ENCODE assay signal across 18 mouse cellular contexts in genomic region chr1:152933962-152934361, GRCm38 (mm10). TPM values are rescaled to one million over a fixed set of nuclear protein-coding genes. Genes with fewer than 3 reads are reported as not detected.
DNase-seq lines count a peak whose midpoint lies in the region; ATAC-seq and TF ChIP-seq lines count a peak whose summit lies in the region.
"Had no signal": no experiment of that assay in that cellular context is flagged by ENCODE, and none has a peak within 500 bp of the region (broad histone marks: within the 10 kb centered on the region; RNA-seq: fewer than 3 reads in every experiment).

No protein-coding gene starts in this region.

- no peak overlapping the region for H3K27ac ChIP-seq in kidney, embryonic 15.5 days
- H3K27ac ChIP-seq in bone marrow, adult 2 months (ENCODE audit: control insufficient read depth, insufficient read depth, low read depth, low read length, poor library complexity): no peak overlapping the region
- H3K27ac ChIP-seq: forebrain, embryonic 10.5 days; intestine, embryonic 15.5 days; layer of hippocampus, adult 2 months; midbrain, embryonic 13.5 days; neural tube, embryonic 13.5 days had no signal

- no peak for TF ChIP-seq CTCF in bone marrow, adult 2 months (IDR thresholded peaks at IDR 0.05; ENCODE audit: control insufficient read depth, insufficient read depth, low read length)

- no peaks in the 10 kb centered on the region for H3K9me3 ChIP-seq in kidney, embryonic 15.5 days (replicated peaks)
- H3K9me3 ChIP-seq in megakaryocyte, embryonic 14.5 days: peaks cover 5% of the 10 kb centered on the region; the same call in 1 of the 2 replicates
- H3K9me3 ChIP-seq: forebrain, embryonic 10.5 days; intestine, embryonic 15.5 days; midbrain, embryonic 13.5 days; neural tube, embryonic 13.5 days had no signal

- H3K4me1 ChIP-seq in kidney, embryonic 15.5 days: peaks cover 7% of the 10 kb centered on the region; the same call in 1 of the 2 replicates
- peaks cover 1% of the 10 kb centered on the region; the same call in 1 of the 2 replicates for H3K4me1 ChIP-seq in bone marrow, adult 2 months (ENCODE audit: control insufficient read depth, insufficient read depth, low read length)
- H3K4me1 ChIP-seq in megakaryocyte, embryonic 14.5 days: peaks cover 4% of the 10 kb centered on the region; the same call in 1 of the 2 replicates
- H3K4me1 ChIP-seq: intestine, embryonic 15.5 days; midbrain, embryonic 13.5 days; neural tube, embryonic 13.5 days had no signal

- H3K36me3 ChIP-seq in kidney, embryonic 15.5 days: no peaks in the 10 kb centered on the region
- H3K36me3 ChIP-seq in megakaryocyte, embryonic 14.5 days (replicated peaks; ENCODE audit: low read length): no peaks in the 10 kb centered on the region
- H3K36me3 ChIP-seq: forebrain, embryonic 10.5 days; intestine, embryonic 15.5 days; midbrain, embryonic 13.5 days; neural tube, embryonic 13.5 days had no signal

- H3K27me3 ChIP-seq in kidney, embryonic 15.5 days: no peaks in the 10 kb centered on the region
- H3K27me3 ChIP-seq in megakaryocyte, embryonic 14.5 days (replicated peaks): peaks cover 9% of the 10 kb centered on the region
- H3K27me3 ChIP-seq: intestine, embryonic 15.5 days; midbrain, embryonic 13.5 days; neural tube, embryonic 13.5 days had no signal

- WGBS in kidney, embryonic 15.5 days: 45% methylated on average over 11 of the region's 11 CpGs
- WGBS in bone marrow, adult 2 months: 41% methylated on average over 11 of the region's 11 CpGs

- ATAC-seq in kidney, embryonic 15.5 days (replicated peaks; ENCODE audit: low FRiP score): peak; percentile 84
- ATAC-seq in cerebellum, adult (ENCODE audit: insufficient number of reproducible peaks, low FRiP score, low TSS enrichment): no peak
- no peak for ATAC-seq in inflammation-experienced regulatory T-cells, adult 6 months
- ATAC-seq: intestine, embryonic 15.5 days; midbrain, embryonic 13.5 days had no signal

- no peak overlapping the region for H3K4me3 ChIP-seq in kidney, embryonic 15.5 days (replicated peaks)
- peak overlapping the region; percentile 1 for H3K4me3 ChIP-seq in bone marrow, adult 2 months (replicated peaks; ENCODE audit: control insufficient read depth, low read depth, low read length)
- peak overlapping the region; percentile 64 for H3K4me3 ChIP-seq in megakaryocyte, embryonic 14.5 days (replicated peaks)
- H3K4me3 ChIP-seq: forebrain, embryonic 10.5 days; intestine, embryonic 15.5 days; layer of hippocampus, adult 2 months; midbrain, embryonic 13.5 days; neural tube, embryonic 13.5 days had no signal

- no peak for TF ChIP-seq POLR2A in bone marrow, adult 2 months (IDR thresholded peaks at IDR 0.05; ENCODE audit: borderline replicate concordance, control insufficient read depth, low read depth, low read length)

- no peak for DNase-seq in kidney, postnatal 25 days
- DNase-seq in ES-CJ7 (ENCODE audit: low read depth, low spot score): peak; percentile 60
- DNase-seq in spleen, postnatal 4 days (ENCODE audit: low spot score in 2 of 2): no peak
- DNase-seq: cerebellum, adult 8-10 months; heart, postnatal 4 days; lung, postnatal 14 days; thymus, postnatal 25 days had no signal

- H3K4me2 ChIP-seq in kidney, embryonic 15.5 days: peak overlapping the region; percentile 24
- H3K4me2 ChIP-seq: heart, embryonic 11.5 days; intestine, embryonic 15.5 days; midbrain, embryonic 13.5 days; neural tube, embryonic 13.5 days had no signal

- H3K9ac ChIP-seq in kidney, embryonic 15.5 days: no peak overlapping the region
- H3K9ac ChIP-seq: intestine, embryonic 15.5 days; midbrain, embryonic 13.5 days; neural tube, embryonic 13.5 days had no signal

RNA-seq across cellular contexts. Expression of gene Nmnat2, which starts 20.8 kb away (rescaled TPM):
- polyA plus RNA-seq in kidney, embryonic 15.5 days (2015; fragmentation: Nextera tagmentation; extraction: Ambion mirVana): 0.98 and 1.9 TPM in 2 replicates
- polyA plus RNA-seq in bone marrow, adult 2 months (2011; ENCODE audit: insufficient read depth, insufficient read length, low replicate concordance, missing spikeins): 7.5 TPM in 1 of 2 replicates, not detected in the other
- 0.34 TPM in 1 of 2 replicates, not detected in the other for polyA plus RNA-seq in megakaryocyte, embryonic 14.5 days (2012; ENCODE audit: insufficient read depth, low replicate concordance)
- polyA plus RNA-seq in inflammation-experienced regulatory T-cells, adult 6 months (2017; shearing (Covaris generic)): 1 to 10 TPM in 2 of 3 experiments, under 1 TPM in 1; 0.34 to 4.1 (median 1.1) TPM

RNA-seq across cellular contexts. Expression of gene Smg7, which starts 31.5 kb away (rescaled TPM):
- 31.5 and 32.8 TPM in 2 replicates for polyA plus RNA-seq in kidney, embryonic 15.5 days (2015; fragmentation: Nextera tagmentation; extraction: Ambion mirVana)
- 26.8 and 41.0 TPM in 2 replicates for polyA plus RNA-seq in bone marrow, adult 2 months (2011; ENCODE audit: insufficient read depth, insufficient read length, low replicate concordance, missing spikeins)
- polyA plus RNA-seq in megakaryocyte, embryonic 14.5 days (2012; ENCODE audit: insufficient read depth, low replicate concordance): 0.47 and 1.2 TPM in 2 replicates
- 10 to 100 TPM; 34.6 to 43.5 (median 38.8) TPM for polyA plus RNA-seq in inflammation-experienced regulatory T-cells, adult 6 months (2017; shearing (Covaris generic))

Comparison
In these comparisons a context has a peak if more than half of its experiments do, and no peak if none do; other contexts are left out.
1. RNA of gene Smg7, which starts 31.5 kb away (polyA plus RNA-seq): 26.8 to 41.0 TPM in bone marrow, adult 2 months, 34.6 to 43.5 TPM in inflammation-experienced regulatory T-cells, adult 6 months and 31.5 to 32.8 TPM in kidney, embryonic 15.5 days; 0.47 to 1.2 TPM in megakaryocyte, embryonic 14.5 days; every median in the first group is over 10 times any median in the second.